Mouse (Mus musculus) stomach, embryonic 16.5 days (tissue): ENCODE measurements around the gene Krcc1. TPM values are rescaled to one million over a fixed set of nuclear protein-coding genes. Genes with fewer than 3 reads are reported as not detected.
A peak's percentile ranks its signal among the peaks of the same experiment; 100 is the strongest.

ENCODE experiments used
- ATAC-seq: fragments of 200-750 bp; cut with Nextera tagmentation; 2 replicates; pipeline ENCODE4 v1.8.0; 2017; ENCODE audit warnings: moderate number of reproducible peaks, moderate TSS enrichment; ENCODE audit not compliant: insufficient read depth, low FRiP score
- H3K27ac ChIP-seq: fragments of 300-500 bp; sonication (generic); 2 replicates; pipeline ENCODE4 v1.5.1; 2014; ENCODE audit warnings: low read length
- H3K27me3 ChIP-seq: fragments of 300-500 bp; sonication (generic); 2 replicates; pipeline ENCODE4 v1.6.1; 2014; ENCODE audit warnings: low read length, control low read depth, mixed read lengths; ENCODE audit not compliant: control insufficient read depth, insufficient read depth
- H3K36me3 ChIP-seq: fragments of 300-500 bp; sonication (generic); 2 replicates; pipeline ENCODE4 v1.6.1; 2014; ENCODE audit warnings: low read length; ENCODE audit not compliant: control insufficient read depth, insufficient read depth
- H3K4me1 ChIP-seq: fragments of 300-500 bp; sonication (generic); 2 replicates; pipeline ENCODE4 v1.6.1; 2014; ENCODE audit warnings: low read length, control low read depth, mixed read lengths; ENCODE audit not compliant: control insufficient read depth, insufficient read depth
- H3K4me2 ChIP-seq: fragments of 300-500 bp; sonication (generic); 2 replicates; pipeline ENCODE4 v1.6.1; 2014; ENCODE audit warnings: low read depth, low read length, mixed read lengths
- H3K4me3 ChIP-seq: fragments of 300-500 bp; sonication (generic); replicated peaks from 2 replicates; pipeline ENCODE4 v1.5.1; 2014; ENCODE audit warnings: mild to moderate bottlenecking, low read length
- H3K9ac ChIP-seq: fragments of 300-500 bp; sonication (generic); 2 replicates; pipeline ENCODE4 v1.6.1; 2014; ENCODE audit warnings: low read length
- H3K9me3 ChIP-seq: fragments of 300-500 bp; sonication (generic); replicated peaks from 2 replicates; pipeline ENCODE4 v1.6.1; 2016; ENCODE audit warnings: low read length, control low read depth; ENCODE audit not compliant: control insufficient read depth
- WGBS: fragments of 180-500 bp; shearing (Covaris S2); extraction: QIAGEN DNeasy Blood & Tissue Kit; methylation state at CpG from one replicate; pipeline ENCODE4 v1.1.7; 2014; 5-methylcytosine and 5-hydroxymethylcytosine counted together
- polyA plus RNA-seq: library from polyadenylated mRNA; unstranded; fragments of >200 nt; fragmentation: Nextera tagmentation; extraction: Ambion mirVana; gene quantifications from 2 replicates; pipeline ENCODE4 v1.2.1, GENCODE M21; 2015

Krcc1 gene
- polyA plus RNA-seq, 1 experiment from 2014 or later: 57.0 TPM

DNA sequence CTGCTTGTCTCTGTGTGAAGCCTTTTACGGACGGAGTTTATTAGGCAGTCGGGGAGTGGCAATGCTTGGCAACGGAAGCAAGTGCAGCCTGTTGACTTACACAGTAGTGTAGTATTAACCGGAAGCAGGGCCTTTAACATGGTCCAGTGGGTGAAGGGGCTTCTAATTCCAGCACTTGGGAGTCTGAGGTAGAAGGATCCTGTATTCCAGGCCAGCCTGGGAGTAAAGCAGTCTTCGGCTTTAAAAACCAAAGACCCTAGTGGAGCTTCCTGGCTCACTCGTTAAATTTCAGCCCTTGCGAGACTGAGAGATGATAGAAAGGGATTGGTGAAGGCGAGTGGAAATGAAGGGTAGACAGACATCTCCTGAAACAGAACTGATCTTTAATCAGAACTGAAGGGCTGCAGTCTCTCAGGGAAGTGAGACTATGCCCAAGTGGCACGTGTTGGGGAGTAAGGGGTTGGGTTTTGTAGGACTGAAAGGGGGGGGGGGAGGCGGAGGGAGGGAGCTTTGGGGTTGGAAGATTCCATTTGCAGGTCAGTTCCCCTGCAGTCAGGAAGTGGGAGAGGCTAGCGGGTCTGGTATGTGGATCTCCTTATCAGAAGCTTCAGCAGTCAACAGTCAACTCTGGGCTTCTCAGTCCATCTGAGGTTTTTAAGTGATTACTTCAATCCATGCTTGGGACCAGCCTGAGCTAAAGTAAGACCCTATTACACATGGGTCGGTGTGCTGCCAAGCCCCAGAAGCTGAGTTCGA, 998 bp upstream of the Krcc1 start:
- peak; percentile 6; the same call in 1 of the 2 replicates for ATAC-seq
- H3K9me3 ChIP-seq: no peaks in the 10 kb centered on the region
- H3K4me2 ChIP-seq: peak overlapping the region; percentile 77
- peak overlapping the region; percentile 83 for H3K27ac ChIP-seq
- H3K4me3 ChIP-seq: peak overlapping the region; percentile 56
- H3K27me3 ChIP-seq: no peaks in the 10 kb centered on the region
- 21% methylated on average over 13 of the region's 14 CpGs for WGBS
- no peaks in the 10 kb centered on the region for H3K36me3 ChIP-seq
- H3K4me1 ChIP-seq: peaks cover 10% of the 10 kb centered on the region; the same call in 1 of the 2 replicates
- peak overlapping the region; percentile 33 for H3K9ac ChIP-seq

DNA sequence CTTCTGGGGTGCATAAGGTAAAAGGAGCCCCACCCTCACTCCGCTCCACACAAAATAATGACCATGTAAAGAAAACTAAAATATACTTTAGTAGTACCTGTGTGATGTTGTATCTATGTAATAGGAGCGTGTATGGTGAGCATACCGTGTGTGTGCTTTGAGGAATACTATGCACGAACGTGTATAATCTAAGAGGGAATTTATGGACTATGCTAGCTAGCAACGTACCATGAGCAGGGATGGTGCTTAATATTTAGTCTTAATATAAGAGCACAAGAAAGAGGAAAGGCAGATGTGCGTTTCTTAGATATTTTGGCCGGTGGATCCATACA, 454 bp upstream of the Krcc1 start:
- Histone ChIP-seq H3K4me2 (peak overlapping the region; percentile 77), H3K4me3 (peak overlapping the region; percentile 56), H3K4me1 (peaks cover 10% of the 10 kb centered on the region; the same call in 1 of the 2 replicates), H3K27ac (peak overlapping the region; percentile 83), H3K9ac (peak overlapping the region; percentile 33), H3K27me3 (no peaks in the 10 kb centered on the region), H3K36me3 (no peaks in the 10 kb centered on the region), H3K9me3 (no peaks in the 10 kb centered on the region)
- WGBS: 2% methylated on average over 8 of the region's 8 CpGs
- 0 out of 2 replicates have a peak, but pooled peaks have one; percentile 25 for ATAC-seq

DNA sequence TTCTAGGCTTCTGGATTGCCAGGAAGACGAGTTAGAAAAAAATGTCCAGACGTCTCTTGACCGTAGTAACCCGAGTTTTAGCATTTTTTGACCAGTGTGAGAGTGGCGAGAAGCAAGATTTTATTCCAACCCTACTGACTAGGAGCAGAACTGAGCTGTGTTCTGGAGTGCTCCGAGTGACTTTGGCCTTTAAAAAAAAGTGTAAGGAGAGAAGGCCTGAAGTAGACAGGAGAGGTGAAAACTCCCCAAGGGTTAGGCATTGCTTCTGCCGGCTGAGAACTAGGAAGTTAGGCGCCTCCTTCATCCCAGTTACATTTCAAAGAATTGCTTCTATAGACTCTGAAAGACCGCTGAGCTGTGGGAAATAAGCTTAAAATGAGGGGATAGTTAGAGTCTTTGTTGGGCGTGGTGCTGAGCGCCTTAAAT, 852 bp downstream of the Krcc1 start:
- peak overlapping the region; percentile 88 for H3K27ac ChIP-seq
- peak overlapping the region; percentile 64 for H3K4me2 ChIP-seq
- H3K4me3 ChIP-seq: peak overlapping the region; percentile 56
- no peaks in the 10 kb centered on the region for H3K36me3 ChIP-seq
- ATAC-seq: no peak
- under 1% methylated on average over 11 of the region's 11 CpGs for WGBS
- H3K9me3 ChIP-seq: no peaks in the 10 kb centered on the region
- H3K9ac ChIP-seq: peak overlapping the region; percentile 86
- no peaks in the 10 kb centered on the region for H3K27me3 ChIP-seq
- peaks cover 10% of the 10 kb centered on the region; the same call in 1 of the 2 replicates for H3K4me1 ChIP-seq

DNA sequence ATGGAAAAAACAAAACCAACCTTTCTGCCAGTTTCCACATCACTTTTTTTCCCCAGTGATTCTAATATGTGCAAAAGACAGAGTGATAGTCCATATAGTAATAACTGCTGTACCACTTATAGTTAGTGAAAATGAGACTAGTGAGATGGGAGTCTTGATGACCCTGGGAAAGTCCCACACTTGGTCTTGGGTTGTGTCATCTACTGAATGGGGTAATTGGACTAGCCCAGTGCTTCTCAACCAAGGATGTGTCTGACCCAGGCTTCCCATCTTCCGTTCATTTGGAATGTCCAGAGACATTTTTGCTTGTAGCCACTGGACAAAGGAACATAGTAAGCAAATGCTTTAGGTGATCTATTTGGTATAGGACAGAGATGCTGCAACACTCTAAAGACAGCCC, 2.2 kb downstream of the Krcc1 start:
- Histone ChIP-seq H3K27me3 (no peaks in the 10 kb centered on the region), H3K27ac (no peak overlapping the region), H3K9ac (no peak overlapping the region), H3K4me1 (peaks cover 10% of the 10 kb centered on the region; the same call in 1 of the 2 replicates), H3K9me3 (no peaks in the 10 kb centered on the region), H3K4me3 (no peak overlapping the region), H3K36me3 (no peaks in the 10 kb centered on the region), H3K4me2 (no peak overlapping the region)
- 89% methylated on average over 1 of the region's 1 CpGs for WGBS
- no peak for ATAC-seq

- Histone ChIP-seq H3K27me3 (no peaks in the 10 kb centered on the region), H3K27ac (no peak overlapping the region), H3K4me1 (peaks cover 10% of the 10 kb centered on the region; the same call in 1 of the 2 replicates), H3K4me2 (no peak overlapping the region), H3K4me3 (no peak overlapping the region), H3K9ac (no peak overlapping the region), H3K9me3 (no peaks in the 10 kb centered on the region), H3K36me3 (no peaks in the 10 kb centered on the region)
- 80% methylated on average over 1 of the region's 1 CpGs for WGBS
- no peak for ATAC-seq
Measured at GRCm38 (mm10) chr6:71274621-71275020, 3.1 kb downstream of the Krcc1 start.

DNA sequence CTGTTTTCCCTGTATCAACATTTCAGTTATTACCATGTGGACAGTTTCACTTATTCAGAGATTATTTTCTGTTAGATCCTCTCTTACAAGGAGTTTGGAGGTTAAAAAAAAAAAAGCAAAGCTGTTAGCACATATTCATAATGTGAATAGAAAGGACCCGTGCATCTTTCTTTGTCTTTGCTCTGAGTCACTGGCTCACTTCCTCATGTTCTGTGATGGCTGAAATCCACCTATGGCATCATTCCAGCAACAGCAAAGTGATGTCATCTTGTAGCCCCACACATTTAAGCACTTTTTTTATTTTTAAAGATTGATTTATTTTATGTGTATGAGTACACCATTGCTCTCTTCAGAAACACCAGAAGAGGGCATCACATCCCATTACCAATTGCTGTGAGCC, 7.9 kb downstream of the Krcc1 start:
- no peaks in the 10 kb centered on the region for H3K36me3 ChIP-seq
- no peaks in the 10 kb centered on the region for H3K9me3 ChIP-seq
- no peak overlapping the region for H3K27ac ChIP-seq
- ATAC-seq: no peak
- no peaks in the 10 kb centered on the region for H3K4me1 ChIP-seq
- WGBS: 38% methylated on average over 1 of the region's 1 CpGs
- H3K9ac ChIP-seq: no peak overlapping the region
- no peak overlapping the region for H3K4me3 ChIP-seq
- H3K4me2 ChIP-seq: no peak overlapping the region
- no peaks in the 10 kb centered on the region for H3K27me3 ChIP-seq

- no peak overlapping the region for H3K9ac ChIP-seq
- H3K4me1 ChIP-seq: no peaks in the 10 kb centered on the region
- H3K4me3 ChIP-seq: no peak overlapping the region
- no peaks in the 10 kb centered on the region for H3K36me3 ChIP-seq
- 85% methylated on average over 14 of the region's 14 CpGs for WGBS
- no peaks in the 10 kb centered on the region for H3K27me3 ChIP-seq
- H3K27ac ChIP-seq: no peak overlapping the region
- no peak for ATAC-seq
- H3K4me2 ChIP-seq: no peak overlapping the region
- H3K9me3 ChIP-seq: no peaks in the 10 kb centered on the region
Measured at GRCm38 (mm10) chr6:71293509-71293908, 22.0 kb downstream of the Krcc1 start.

GRCm38 (mm10) chr6:71295303-71295702, 23.8 kb downstream of the Krcc1 start:
- H3K9me3 ChIP-seq: no peaks in the 10 kb centered on the region
- H3K27me3 ChIP-seq: no peaks in the 10 kb centered on the region
- no peak overlapping the region for H3K9ac ChIP-seq
- H3K4me2 ChIP-seq: no peak overlapping the region
- no peaks in the 10 kb centered on the region for H3K4me1 ChIP-seq
- no peak for ATAC-seq
- no peak overlapping the region for H3K4me3 ChIP-seq
- H3K36me3 ChIP-seq: no peaks in the 10 kb centered on the region
- 76% methylated on average over 6 of the region's 6 CpGs for WGBS
- no peak overlapping the region for H3K27ac ChIP-seq

DNA sequence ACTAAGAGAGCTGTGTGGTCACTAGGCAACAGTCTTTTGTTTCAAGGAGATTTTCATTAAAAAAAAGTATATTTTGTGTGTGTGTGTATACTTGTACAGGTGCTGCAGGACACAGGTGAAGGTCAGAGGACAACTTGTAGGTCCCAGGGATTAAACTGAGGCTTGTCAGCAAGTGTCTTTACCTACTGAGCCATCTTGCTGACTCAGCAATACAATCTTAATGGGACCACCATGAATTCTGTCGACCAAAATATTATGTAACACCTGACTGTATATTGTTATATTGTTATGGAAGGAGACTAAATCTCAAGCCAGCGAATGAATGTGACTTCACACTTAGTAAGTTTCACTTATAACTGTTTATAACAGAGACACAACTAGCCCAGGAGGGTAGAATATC, 26.6 kb downstream of the Krcc1 start:
- Histone ChIP-seq H3K27ac (no peak overlapping the region), H3K4me2 (no peak overlapping the region), H3K4me1 (no peaks in the 10 kb centered on the region), H3K36me3 (no peaks in the 10 kb centered on the region), H3K9ac (no peak overlapping the region), H3K27me3 (no peaks in the 10 kb centered on the region), H3K9me3 (no peaks in the 10 kb centered on the region), H3K4me3 (no peak overlapping the region)
- WGBS: 61% methylated on average over 2 of the region's 2 CpGs
- no peak for ATAC-seq
